Mouse (Mus musculus) heart, adult 9 months (tissue): ENCODE data around the gene Kdm2b.

Source experiments
- DNase-seq, 2 experiments: peaks; one replicate each; pipeline ENCODE4 v3.0.0; 2022; ENCODE audit warnings: low spot score in 2 of 2

The Kdm2b gene

GRCm38 (mm10) chr5:123011705-123012104 is 22.1 kb upstream of the Kdm2b start:
- no peak for DNase-seq

GRCm38 (mm10) chr5:123010806-123011205 is 21.2 kb upstream of the Kdm2b start:
- no peak for DNase-seq

- no peak for DNase-seq
Measured at GRCm38 (mm10) chr5:123009873-123010272, 20.2 kb upstream of the Kdm2b start.

GRCm38 (mm10) chr5:123008877-123009493 is 19.4 kb upstream of the Kdm2b start:
- DNase-seq: peak in 1 of 2 experiments; percentile 52

- DNase-seq: no peak
Measured at GRCm38 (mm10) chr5:123005716-123006592, 16.3 kb upstream of the Kdm2b start.

- DNase-seq: no peak
Measured at GRCm38 (mm10) chr5:123000901-123001300, 11.3 kb upstream of the Kdm2b start.

GRCm38 (mm10) chr5:122997205-122998204 is 7.9 kb upstream of the Kdm2b start:
- DNase-seq: no peak

GRCm38 (mm10) chr5:122994910-122995309 is 5.3 kb upstream of the Kdm2b start:
- DNase-seq: no peak

- peak; percentile 88 to 90 for DNase-seq
Measured at GRCm38 (mm10) chr5:122994303-122994846, 4.8 kb upstream of the Kdm2b start.

- DNase-seq: no peak
Measured at GRCm38 (mm10) chr5:122993811-122994210, 4.2 kb upstream of the Kdm2b start.

GRCm38 (mm10) chr5:122991350-122992004 is 1.9 kb upstream of the Kdm2b start:
- no peak for DNase-seq

GRCm38 (mm10) chr5:122990411-122991160 is 963 bp upstream of the Kdm2b start:
- DNase-seq: no peak

GRCm38 (mm10) chr5:122989001-122989525 is 560 bp downstream of the Kdm2b start:
- DNase-seq: peak; percentile 60 to 64

GRCm38 (mm10) chr5:122988021-122988751 is 1.4 kb downstream of the Kdm2b start:
- peak; percentile 31 to 47 for DNase-seq

- peak in 1 of 2 experiments; percentile 19 for DNase-seq
Measured at GRCm38 (mm10) chr5:122987211-122988020, 2.2 kb downstream of the Kdm2b start.

- no peak for DNase-seq
Measured at GRCm38 (mm10) chr5:122986091-122986493, 3.5 kb downstream of the Kdm2b start.

GRCm38 (mm10) chr5:122985276-122985675 is 4.3 kb downstream of the Kdm2b start:
- DNase-seq: no peak

GRCm38 (mm10) chr5:122984483-122984882 is 5.1 kb downstream of the Kdm2b start:
- no peak for DNase-seq
